Mouse (Mus musculus) MEL (cell line): ENCODE measurements around the gene Rnf149. TPM values are rescaled to one million over a fixed set of nuclear protein-coding genes. Genes with fewer than 3 reads are reported as not detected.

Experiments used
- DNase-seq: peaks from one replicate; pipeline ENCODE4 v3.0.0; 2011; ENCODE audit warnings: low read depth, low spot score
- H3K27ac ChIP-seq: 2 replicates; pipeline ENCODE4 v1.5.1; 2012; ENCODE audit warnings: low read depth, mild to moderate bottlenecking, control low read depth, low read length, moderate library complexity; ENCODE audit not compliant: control insufficient read depth
- H3K27me3 ChIP-seq, 2 experiments: fragments of 150-350 bp in 1 of 2; sonication (generic) in 1 of 2; 2 replicates each; pipeline ENCODE4 v1.6.1; 2012; ENCODE audit warnings: low read length in 2 of 2, mild to moderate bottlenecking in 2 of 2, improper control_type of control experiment in 1 of 2, moderate library complexity in 1 of 2; ENCODE audit not compliant: insufficient read depth in 2 of 2, control insufficient read depth in 1 of 2
- H3K36me3 ChIP-seq, 2 experiments: 2 replicates each; pipeline ENCODE4 v1.6.1; 2012 to 2014; ENCODE audit warnings: low read length in 2 of 2, improper control_type of control experiment in 1 of 2, inconsistent platforms in 1 of 2, mild to moderate bottlenecking in 1 of 2; ENCODE audit not compliant: insufficient read depth in 2 of 2, control insufficient read depth in 1 of 2
- H3K4me1 ChIP-seq, 2 experiments: fragments of 150-350 bp in 1 of 2; sonication (generic) in 1 of 2; 2 replicates each; pipeline ENCODE4 v1.6.1; 2012; ENCODE audit warnings: low read length in 2 of 2, improper control_type of control experiment in 1 of 2, mild to moderate bottlenecking in 1 of 2; ENCODE audit not compliant: insufficient read depth in 2 of 2, control insufficient read depth in 1 of 2
- H3K4me3 ChIP-seq, 2 experiments: fragments of 150-350 bp in 1 of 2; sonication (generic) in 1 of 2; 2 replicates each; pipeline ENCODE4 v1.5.1; 2012; ENCODE audit warnings: low read depth in 2 of 2, low read length in 2 of 2, mild to moderate bottlenecking in 2 of 2, moderate library complexity in 2 of 2, control low read depth in 1 of 2, improper control_type of control experiment in 1 of 2; ENCODE audit not compliant: control insufficient read depth in 1 of 2, insufficient read depth in 1 of 2
- H3K79me2 ChIP-seq: 2 replicates; pipeline ENCODE4 v1.6.1; 2012; ENCODE audit warnings: mild to moderate bottlenecking, low read length, moderate library complexity; ENCODE audit not compliant: control insufficient read depth, poor library complexity, insufficient read depth
- H3K9ac ChIP-seq: 2 replicates; pipeline ENCODE4 v1.6.1; 2012; ENCODE audit warnings: low read depth, mild to moderate bottlenecking, control low read depth, low read length, moderate library complexity; ENCODE audit not compliant: control insufficient read depth, poor library complexity, severe bottlenecking
- H3K9me3 ChIP-seq: fragments of 150-350 bp; sonication (generic); replicated peaks from 2 replicates; pipeline ENCODE4 v1.6.1; 2012; ENCODE audit warnings: mild to moderate bottlenecking, low read length, improper control_type of control experiment, moderate library complexity; ENCODE audit not compliant: insufficient read depth
- BHLHE40 ChIP-seq: IDR thresholded peaks from 2 replicates; pipeline ENCODE4 v1.6.1; 2012; ENCODE audit warnings: low read depth, mild to moderate bottlenecking, inconsistent platforms, low read length, improper control_type of control experiment, borderline replicate concordance
- CTCF ChIP-seq, 3 experiments: IDR thresholded peaks in 2 of 3; conservative IDR thresholded peaks in 1 of 3; 2 replicates each; pipeline ENCODE4 v1.5.1; 2011 to 2012; ENCODE audit warnings: low read length in 3 of 3, low read depth in 2 of 3, mild to moderate bottlenecking in 2 of 3, improper control_type of control experiment in 1 of 3, inconsistent platforms in 1 of 3, mixed read lengths in 1 of 3, moderate library complexity in 1 of 3; ENCODE audit not compliant: control insufficient read depth in 1 of 3, insufficient read depth in 1 of 3, poor library complexity in 1 of 3, severe bottlenecking in 1 of 3
- E2F4 ChIP-seq: IDR thresholded peaks from 2 replicates; pipeline ENCODE4 v1.6.1; 2011; ENCODE audit warnings: low read depth, low read length, improper control_type of control experiment, borderline replicate concordance
- ELF1 ChIP-seq: IDR thresholded peaks from 2 replicates; pipeline ENCODE4 v1.6.1; 2014; ENCODE audit warnings: low read depth, mild to moderate bottlenecking, inconsistent platforms, low read length, improper control_type of control experiment, moderate library complexity
- EP300 ChIP-seq, 2 experiments: IDR thresholded peaks; 2 replicates each; pipeline ENCODE4 v1.6.1; 2011; ENCODE audit warnings: improper control_type of control experiment in 2 of 2, low read length in 2 of 2, low read depth in 1 of 2, mild to moderate bottlenecking in 1 of 2
- ETS1 ChIP-seq: IDR thresholded peaks from 2 replicates; pipeline ENCODE4 v1.6.1; 2012; ENCODE audit warnings: low read depth, mild to moderate bottlenecking, inconsistent platforms, low read length, improper control_type of control experiment, moderate library complexity
- GABPA ChIP-seq: IDR thresholded peaks from 2 replicates; pipeline ENCODE4 v1.6.1; 2012; ENCODE audit warnings: low read depth, mild to moderate bottlenecking, inconsistent platforms, low read length, improper control_type of control experiment, moderate library complexity
- GATA1 ChIP-seq: IDR thresholded peaks from 2 replicates; pipeline ENCODE4 v1.6.1; 2011; ENCODE audit warnings: low read depth, low read length, improper control_type of control experiment
- HCFC1 ChIP-seq: IDR thresholded peaks from 2 replicates; pipeline ENCODE4 v1.6.1; 2012; ENCODE audit warnings: low read depth, mild to moderate bottlenecking, inconsistent platforms, low read length, improper control_type of control experiment, moderate library complexity
- JUND ChIP-seq: IDR thresholded peaks from 2 replicates; pipeline ENCODE4 v1.6.1; 2011; ENCODE audit warnings: low read depth, mild to moderate bottlenecking, improper control_type of control experiment, low read length
- KAT2A ChIP-seq: conservative IDR thresholded peaks from 2 replicates; pipeline ENCODE4 v1.6.1; 2012; ENCODE audit warnings: low read depth, low read length, improper control_type of control experiment, inconsistent platforms
- MAFK ChIP-seq: IDR thresholded peaks from 2 replicates; pipeline ENCODE4 v1.6.1; 2011; ENCODE audit warnings: low read depth, mild to moderate bottlenecking, low read length, improper control_type of control experiment, borderline replicate concordance
- MAX ChIP-seq: IDR thresholded peaks from 2 replicates; pipeline ENCODE4 v1.6.1; 2011; ENCODE audit warnings: low read length, improper control_type of control experiment
- MEF2A ChIP-seq: IDR thresholded peaks from 2 replicates; pipeline ENCODE4 v1.6.1; 2014; ENCODE audit warnings: low read depth, mild to moderate bottlenecking, inconsistent platforms, low read length, improper control_type of control experiment; ENCODE audit not compliant: poor library complexity, insufficient replicate concordance, severe bottlenecking; ENCODE audit errors: extremely low read depth
- MYB ChIP-seq: IDR thresholded peaks from 2 replicates; pipeline ENCODE4 v1.6.1; 2011; ENCODE audit warnings: mild to moderate bottlenecking, low read depth, low read length, improper control_type of control experiment
- NELFE ChIP-seq: IDR thresholded peaks from 2 replicates; pipeline ENCODE4 v1.6.1; 2011; ENCODE audit warnings: low read depth, low read length, improper control_type of control experiment
- POLR2A ChIP-seq, 2 experiments: IDR thresholded peaks; 2 replicates each; pipeline ENCODE4 v1.6.1; 2011 to 2012; ENCODE audit warnings: low read length in 2 of 2, mild to moderate bottlenecking in 2 of 2, control low read depth in 1 of 2, improper control_type of control experiment in 1 of 2, low read depth in 1 of 2, moderate library complexity in 1 of 2; ENCODE audit not compliant: control insufficient read depth in 1 of 2, insufficient read depth in 1 of 2, poor library complexity in 1 of 2
- POLR2AphosphoS2 ChIP-seq: IDR thresholded peaks from 2 replicates; pipeline ENCODE4 v1.6.1; 2011; ENCODE audit warnings: low read length, improper control_type of control experiment
- POLR2AphosphoS5 ChIP-seq: IDR thresholded peaks from 2 replicates; pipeline ENCODE4 v1.6.1; 2012; ENCODE audit warnings: low read depth, borderline replicate concordance, mild to moderate bottlenecking, inconsistent platforms, low read length, moderate library complexity, mixed read lengths
- RAD21 ChIP-seq: IDR thresholded peaks from 2 replicates; pipeline ENCODE4 v1.6.1; 2011; ENCODE audit warnings: mild to moderate bottlenecking, low read depth, low read length, improper control_type of control experiment
- RCOR1 ChIP-seq: IDR thresholded peaks from 2 replicates; pipeline ENCODE4 v1.6.1; 2012; ENCODE audit warnings: low read depth, mild to moderate bottlenecking, inconsistent platforms, low read length, improper control_type of control experiment
- SMC3 ChIP-seq: IDR thresholded peaks from 2 replicates; pipeline ENCODE4 v1.6.1; 2011; ENCODE audit warnings: low read depth, low read length, improper control_type of control experiment
- UBTF ChIP-seq: IDR thresholded peaks from 2 replicates; pipeline ENCODE4 v1.6.1; 2012; ENCODE audit warnings: low read depth, mild to moderate bottlenecking, inconsistent platforms, low read length, improper control_type of control experiment, moderate library complexity, borderline replicate concordance; ENCODE audit not compliant: insufficient read depth
- ZKSCAN1 ChIP-seq: IDR thresholded peaks from 2 replicates; pipeline ENCODE4 v1.6.1; 2012; ENCODE audit warnings: low read depth, mild to moderate bottlenecking, inconsistent platforms, low read length, improper control_type of control experiment, moderate library complexity
- polyA plus RNA-seq, 2 experiments: library from polyadenylated mRNA; stranded (reverse) in 1 of 2; unstranded in 1 of 2; fragments of >175 nt in 1 of 2; fragments of >200 nt in 1 of 2; gene quantifications; 2 replicates each; pipeline versions ENCODE4 v1.2.1 to v1.2.4; 2012; ENCODE audit warnings: low replicate concordance in 2 of 2, low read depth in 1 of 2; ENCODE audit not compliant: insufficient read length in 2 of 2, insufficient read depth in 1 of 2, missing spikeins in 1 of 2
- total RNA-seq: library from RNA; depleted of rRNA; stranded (reverse); fragments of 300-350 nt; gene quantifications from 2 replicates; pipeline ENCODE4 v1.2.3, GENCODE M21; 2012

The Rnf149 gene
- total and polyA plus RNA-seq, 3 experiments, result 37.1 to 46.4 TPM; not detected in 1

GRCm38 (mm10) chr1:39511775-39512174 lies 65.4 kb downstream of the Rnf149 start:
- no peak for TF ChIP-seq NELFE
- TF ChIP-seq BHLHE40, result no peak
- TF ChIP-seq KAT2A, result no peak
- TF ChIP-seq EP300 (IDR thresholded peaks at IDR 0.05; ENCODE audit: low read depth in 1 of 2, low read length in 2 of 2), result no peak
- TF ChIP-seq UBTF, result no peak
- no peak for TF ChIP-seq MEF2A
- TF ChIP-seq MAX, result no peak
- TF ChIP-seq ZKSCAN1, result no peak
- TF ChIP-seq GABPA, result no peak
- no peak for TF ChIP-seq ETS1
- no peak for TF ChIP-seq MYB
- no peak for TF ChIP-seq CTCF (IDR thresholded peaks at IDR 0.05 in 2 of 3, conservative IDR thresholded peaks at IDR 0.05 in 1 of 3; ENCODE audit: control insufficient read depth in 1 of 3, insufficient read depth in 1 of 3, low read depth in 2 of 3, low read length in 3 of 3, poor library complexity in 1 of 3, severe bottlenecking in 1 of 3)
- TF ChIP-seq HCFC1, result no peak
- no peak for TF ChIP-seq RAD21
- TF ChIP-seq POLR2AphosphoS5, result no peak
- no peak for TF ChIP-seq JUND
- no peak for TF ChIP-seq ELF1
- TF ChIP-seq SMC3, result no peak
- TF ChIP-seq E2F4, result no peak
- TF ChIP-seq POLR2AphosphoS2, result no peak
- H3K36me3 ChIP-seq, result no peaks in the 10 kb centered on the region
- no peak overlapping the region for H3K27ac ChIP-seq
- no peak overlapping the region for H3K9ac ChIP-seq
- no peak for DNase-seq
- H3K27me3 ChIP-seq, result peaks cover 7 to 8% of the 10 kb centered on the region in 2 experiments; a peak in 3 of 4 replicates
- no peak overlapping the region for H3K4me3 ChIP-seq
- H3K79me2 ChIP-seq, result no peaks in the 10 kb centered on the region
- no peaks in the 10 kb centered on the region for H3K9me3 ChIP-seq
- no peaks in the 10 kb centered on the region for H3K4me1 ChIP-seq

DNA sequence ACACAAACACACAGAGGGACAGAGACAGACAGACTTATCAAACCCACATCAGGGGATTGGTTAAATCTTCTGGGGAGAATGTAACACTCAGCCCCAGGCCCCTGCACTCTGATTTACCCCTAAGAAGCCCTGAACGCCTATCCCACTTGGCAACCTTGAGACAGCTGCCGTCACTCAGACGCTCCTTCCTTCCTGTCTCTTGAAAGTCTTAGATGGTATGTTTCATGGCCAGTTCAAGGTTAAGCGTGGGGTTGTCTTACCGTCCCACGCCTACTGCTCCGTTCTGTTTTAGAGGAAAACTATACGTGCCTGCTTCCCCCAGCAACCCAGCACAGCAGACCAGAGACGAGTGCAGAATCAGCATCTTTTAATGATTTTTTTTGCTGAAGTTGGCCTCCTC lies 71.6 kb downstream of the Rnf149 start:
- Histone ChIP-seq H3K4me1 (no peaks in the 10 kb centered on the region), H3K4me3 (no peak overlapping the region), H3K9ac (no peak overlapping the region), H3K9me3 (no peaks in the 10 kb centered on the region), H3K27ac (no peak overlapping the region), H3K79me2 (no peaks in the 10 kb centered on the region), H3K36me3 (no peaks in the 10 kb centered on the region), H3K27me3 (peaks cover 7% of the 10 kb centered on the region in 2 experiments; a peak in 3 of 4 replicates)
- TF ChIP-seq POLR2A (IDR thresholded peaks at IDR 0.05; ENCODE audit: control insufficient read depth in 1 of 2, insufficient read depth in 1 of 2, low read depth in 1 of 2, low read length in 2 of 2, poor library complexity in 1 of 2) (no peak), HCFC1 (no peak), ETS1 (no peak), CTCF (IDR thresholded peaks at IDR 0.05 in 2 of 3, conservative IDR thresholded peaks at IDR 0.05 in 1 of 3; ENCODE audit: control insufficient read depth in 1 of 3, insufficient read depth in 1 of 3, low read depth in 2 of 3, low read length in 3 of 3, poor library complexity in 1 of 3, severe bottlenecking in 1 of 3) (no peak), NELFE (no peak), BHLHE40 (no peak), MAFK (no peak), EP300 (IDR thresholded peaks at IDR 0.05; ENCODE audit: low read depth in 1 of 2, low read length in 2 of 2) (no peak), ELF1 (no peak), RCOR1 (no peak), RAD21 (no peak), GATA1 (no peak)
- no peak for DNase-seq
